Mouse (Mus musculus) lung, adult 2 months (tissue): ENCODE data around the gene Dazap1.

Experiments
- CTCF ChIP-seq: fragments of 200-500 bp; IDR thresholded peaks from 2 replicates; pipeline ENCODE4 v1.5.1; 2011; ENCODE audit warnings: mild to moderate bottlenecking, low read length, control low read depth; ENCODE audit not compliant: insufficient read depth
- POLR2A ChIP-seq: fragments of 200-500 bp; IDR thresholded peaks from 2 replicates; pipeline ENCODE4 v1.6.1; 2011; ENCODE audit warnings: low read depth, mild to moderate bottlenecking, control low read depth, low read length, borderline replicate concordance; ENCODE audit errors: extremely low read depth

GRCm38 (mm10) chr10:80292251-80293146 is 31.2 kb downstream of the Dazap1 start, which contains the start of gene Rps15:
- TF ChIP-seq CTCF = peak; percentile 44
- TF ChIP-seq POLR2A = peak; percentile 99
